Mouse (Mus musculus) MEL (cell line): Measurements from ENCODE around the gene Frmd4b.

Experiments used
- CTCF ChIP-seq, 3 experiments: IDR thresholded peaks in 2 of 3; conservative IDR thresholded peaks in 1 of 3; 2 replicates each; pipeline ENCODE4 v1.5.1; 2011 to 2012; ENCODE audit warnings: low read length in 3 of 3, low read depth in 2 of 3, mild to moderate bottlenecking in 2 of 3, improper control_type of control experiment in 1 of 3, inconsistent platforms in 1 of 3, mixed read lengths in 1 of 3, moderate library complexity in 1 of 3; ENCODE audit not compliant: control insufficient read depth in 1 of 3, insufficient read depth in 1 of 3, poor library complexity in 1 of 3, severe bottlenecking in 1 of 3
- ELF1 ChIP-seq: IDR thresholded peaks from 2 replicates; pipeline ENCODE4 v1.6.1; 2014; ENCODE audit warnings: low read depth, mild to moderate bottlenecking, inconsistent platforms, low read length, improper control_type of control experiment, moderate library complexity
- MAX ChIP-seq: IDR thresholded peaks from 2 replicates; pipeline ENCODE4 v1.6.1; 2011; ENCODE audit warnings: low read length, improper control_type of control experiment
- MEF2A ChIP-seq: IDR thresholded peaks from 2 replicates; pipeline ENCODE4 v1.6.1; 2014; ENCODE audit warnings: low read depth, mild to moderate bottlenecking, inconsistent platforms, low read length, improper control_type of control experiment; ENCODE audit not compliant: poor library complexity, insufficient replicate concordance, severe bottlenecking; ENCODE audit errors: extremely low read depth
- RCOR1 ChIP-seq: IDR thresholded peaks from 2 replicates; pipeline ENCODE4 v1.6.1; 2012; ENCODE audit warnings: low read depth, mild to moderate bottlenecking, inconsistent platforms, low read length, improper control_type of control experiment
- USF1 ChIP-seq: IDR thresholded peaks from 2 replicates; pipeline ENCODE4 v1.6.1; 2014; ENCODE audit warnings: low read depth, mild to moderate bottlenecking, inconsistent platforms, low read length, improper control_type of control experiment, moderate library complexity

DNA sequence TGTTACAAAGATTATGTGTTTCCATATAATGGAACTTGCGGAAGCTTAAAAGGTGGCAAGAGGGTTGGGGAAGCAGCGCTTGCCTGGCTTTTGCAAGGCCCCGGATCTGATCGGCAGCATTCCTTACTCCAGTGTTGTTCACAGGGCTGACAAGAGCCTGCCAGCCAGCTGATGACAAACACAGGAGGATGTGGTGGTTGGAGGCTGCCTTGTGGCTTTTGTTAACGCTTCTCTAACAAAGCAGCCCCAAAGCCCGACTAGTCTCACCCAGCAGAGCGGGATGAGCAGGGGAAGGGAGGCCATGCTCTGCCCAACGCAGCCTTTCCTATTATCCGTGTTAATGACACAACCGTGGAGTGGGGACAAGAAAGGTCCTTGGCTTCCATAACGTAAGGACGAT lies 295.2 kb downstream of the Frmd4b start:
- TF ChIP-seq USF1, result no peak
- no peak for TF ChIP-seq MAX
- no peak for TF ChIP-seq CTCF (IDR thresholded peaks at IDR 0.05 in 2 of 3, conservative IDR thresholded peaks at IDR 0.05 in 1 of 3; ENCODE audit: control insufficient read depth in 1 of 3, insufficient read depth in 1 of 3, low read depth in 2 of 3, low read length in 3 of 3, poor library complexity in 1 of 3, severe bottlenecking in 1 of 3)
- TF ChIP-seq MEF2A, result no peak
- no peak for TF ChIP-seq ELF1
- no peak for TF ChIP-seq RCOR1
